Mouse (Mus musculus): ENCODE results near the gene Pold1.
A peak's percentile ranks its signal among the peaks of the same experiment; 100 is the strongest.

Pold1 gene

GRCm38 (mm10) chr7:44576333-44576844 is 27.7 kb upstream of the Pold1 start:
- DNase-seq = peak; percentile 73

GRCm38 (mm10) chr7:44572956-44573484 is 24.4 kb upstream of the Pold1 start:
- no peak for DNase-seq

GRCm38 (mm10) chr7:44572213-44572701 is 23.6 kb upstream of the Pold1 start, which contains the start of gene Napsa:
TSS of gene Napsa (plus strand) at chr7:44572380.
- peak; percentile 91 for DNase-seq

GRCm38 (mm10) chr7:44571811-44572210 is 23.2 kb upstream of the Pold1 start:
- DNase-seq = no peak

GRCm38 (mm10) chr7:44570989-44571388 is 22.3 kb upstream of the Pold1 start:
- no peak for DNase-seq

GRCm38 (mm10) chr7:44568803-44569202 is 20.2 kb upstream of the Pold1 start:
- no peak for DNase-seq

GRCm38 (mm10) chr7:44565414-44565813 is 16.8 kb upstream of the Pold1 start:
- DNase-seq = peak; percentile 54

- peak; percentile 64 for DNase-seq
Observed at GRCm38 (mm10) chr7:44564486-44564885, 15.8 kb upstream of the Pold1 start.

GRCm38 (mm10) chr7:44563284-44563683 is 14.6 kb upstream of the Pold1 start:
- DNase-seq = peak; percentile 45

GRCm38 (mm10) chr7:44560435-44561400 is 12.1 kb upstream of the Pold1 start:
- no peak for DNase-seq

- peak; percentile 51 for DNase-seq
Observed at GRCm38 (mm10) chr7:44557629-44558028, 9.0 kb upstream of the Pold1 start.

- peak; percentile 99 for DNase-seq
Observed at GRCm38 (mm10) chr7:44553826-44554225, 5.2 kb upstream of the Pold1 start, which contains the start of gene Nr1h2. TSS of gene Nr1h2 (minus strand) at chr7:44553951.

GRCm38 (mm10) chr7:44553196-44553764 is 4.6 kb upstream of the Pold1 start:
- peak; percentile 98 for DNase-seq

- peak; percentile 93 for DNase-seq
Observed at GRCm38 (mm10) chr7:44552141-44552908, 3.7 kb upstream of the Pold1 start.

- DNase-seq = peak; percentile 89
Observed at GRCm38 (mm10) chr7:44551731-44552130, 3.1 kb upstream of the Pold1 start.

- DNase-seq = peak; percentile 91
Observed at GRCm38 (mm10) chr7:44551301-44551700, 2.7 kb upstream of the Pold1 start.

GRCm38 (mm10) chr7:44550409-44550678 is 1.7 kb upstream of the Pold1 start:
- DNase-seq = peak; percentile 88

- DNase-seq = peak; percentile 94
Observed at GRCm38 (mm10) chr7:44549621-44550408, 1.2 kb upstream of the Pold1 start.

GRCm38 (mm10) chr7:44547725-44548124 is 924 bp downstream of the Pold1 start:
- peak; percentile 92 for DNase-seq

- peak; percentile 61 for DNase-seq
Observed at GRCm38 (mm10) chr7:44547041-44547440, 1.6 kb downstream of the Pold1 start.

- no peak for DNase-seq
Observed at GRCm38 (mm10) chr7:44546274-44546673, 2.4 kb downstream of the Pold1 start.

GRCm38 (mm10) chr7:44543071-44543470 is 5.6 kb downstream of the Pold1 start:
- DNase-seq = no peak
